Mouse (Mus musculus): Measurements from ENCODE around the gene Kcnn1.

GRCm38 (mm10) chr8:70866566-70866965 is 3.5 kb upstream of the Kcnn1 start:
- TF ChIP-seq GATA1 (IDR thresholded peaks at IDR 0.05; ENCODE audit: borderline replicate concordance, low read length), result no peak
- TF ChIP-seq FLI1 (IDR thresholded peaks at IDR 0.05; ENCODE audit: low read length), result no peak
